Mouse (Mus musculus) ES-E14 (cell line): ENCODE measurements at regions not wholly inside any gene's neighbourhood (a gene's known extent, or its start where the extent isn't known, plus 50 kb on each side); places are given as distances from the start of the nearest gene placed in this dataset.

Experiments
- CHD2 ChIP-seq: IDR thresholded peaks from 2 replicates; pipeline ENCODE4 v1.6.1; 2014; ENCODE audit warnings: mild to moderate bottlenecking, low read depth, low read length, inconsistent platforms
- MAFK ChIP-seq: IDR thresholded peaks from 2 replicates; pipeline ENCODE4 v1.6.1; 2014; ENCODE audit warnings: mild to moderate bottlenecking, low read depth, low read length, inconsistent platforms; ENCODE audit not compliant: insufficient read depth
- ZC3H11A ChIP-seq: IDR thresholded peaks from 2 replicates; pipeline ENCODE4 v1.6.1; 2012; ENCODE audit warnings: low read depth, mild to moderate bottlenecking, inconsistent platforms, low read length, borderline replicate concordance

- no peak for TF ChIP-seq CHD2
- no peak for TF ChIP-seq ZC3H11A
- no peak for TF ChIP-seq MAFK
These were observed 177.5 kb downstream of the Tmem161b start for GRCm38 (mm10) chr13:84399345-84400170.
